Mouse (Mus musculus): ENCODE measurements at regions not wholly inside any gene's neighbourhood (a gene's known extent, or its start where the extent isn't known, plus 50 kb on each side); places are given as distances from the start of the nearest gene placed in this dataset.

- Histone ChIP-seq H3K4me3 (replicated peaks; ENCODE audit: extremely low read depth, low read depth, low read length) (no peak overlapping the region), H3K4me1 (ENCODE audit: control insufficient read depth, insufficient read depth, low read length) (no peaks in the 10 kb centered on the region)
- 51% methylated on average over 3 of the region's 3 CpGs for WGBS
- DNase-seq: no peak
- TF ChIP-seq CTCF (IDR thresholded peaks at IDR 0.05; ENCODE audit: insufficient read depth, low read length) (no peak), POLR2A (IDR thresholded peaks at IDR 0.05; ENCODE audit: borderline replicate concordance, extremely low read depth, low read depth, low read length) (no peak)
These were observed 130.4 kb upstream of the Cpeb2 start for GRCm38 (mm10) chr5:43102590-43102989.

GRCm38 (mm10) chr5:43103728-43104127, 129.2 kb upstream of the Cpeb2 start:
- WGBS: 77% methylated on average over 7 of the region's 7 CpGs
- no peak for DNase-seq
- no peak for TF ChIP-seq CTCF (IDR thresholded peaks at IDR 0.05; ENCODE audit: insufficient read depth, low read length)

DNA sequence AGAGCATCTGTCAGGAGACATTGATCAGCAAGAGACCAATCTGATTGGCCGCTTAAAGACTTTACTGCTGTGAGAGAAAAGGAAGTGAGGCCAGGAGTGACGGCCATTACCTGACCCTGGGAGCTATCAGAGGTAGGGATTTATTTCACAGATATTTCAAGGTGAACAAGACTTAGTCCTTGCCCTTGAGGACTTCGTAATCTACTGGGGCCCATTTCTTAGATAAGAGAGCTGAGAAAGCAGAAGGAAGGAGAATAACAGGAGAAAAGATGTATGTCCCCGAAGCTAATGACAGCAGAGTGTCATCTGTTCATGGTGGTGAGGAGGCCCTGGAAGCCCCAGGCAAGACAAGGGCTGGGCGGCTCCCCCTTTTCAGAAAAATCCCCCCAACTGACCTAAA, 127.4 kb upstream of the Cpeb2 start:
- Histone ChIP-seq H3K4me1 (ENCODE audit: control insufficient read depth, insufficient read depth, low read length) (no peaks in the 10 kb centered on the region), H3K4me3 (replicated peaks; ENCODE audit: extremely low read depth, low read depth, low read length) (no peak overlapping the region)
- no peak for TF ChIP-seq POLR2A (IDR thresholded peaks at IDR 0.05; ENCODE audit: borderline replicate concordance, extremely low read depth, low read depth, low read length)
- no peak for TF ChIP-seq CTCF (IDR thresholded peaks at IDR 0.05; ENCODE audit: insufficient read depth, low read length)
- WGBS: 79% methylated on average over 5 of the region's 5 CpGs
- DNase-seq: no peak

More at GRCm38 (mm10) chr5:43103728-43104127, 129.2 kb upstream of the Cpeb2 start:
- Histone ChIP-seq H3K4me3 (replicated peaks; ENCODE audit: extremely low read depth, low read depth, low read length) (no peak overlapping the region), H3K4me1 (ENCODE audit: control insufficient read depth, insufficient read depth, low read length) (no peaks in the 10 kb centered on the region)

GRCm38 (mm10) chr5:43107436-43108259, 125.3 kb upstream of the Cpeb2 start:
- Histone ChIP-seq H3K4me3 (replicated peaks; ENCODE audit: extremely low read depth, low read depth, low read length) (no peak overlapping the region), H3K4me1 (ENCODE audit: control insufficient read depth, insufficient read depth, low read length) (no peaks in the 10 kb centered on the region)
- TF ChIP-seq CTCF (IDR thresholded peaks at IDR 0.05; ENCODE audit: insufficient read depth, low read length): no peak
- TF ChIP-seq POLR2A (IDR thresholded peaks at IDR 0.05; ENCODE audit: borderline replicate concordance, extremely low read depth, low read depth, low read length): no peak
- DNase-seq: no peak
- 68% methylated on average over 9 of the region's 9 CpGs for WGBS

DNA sequence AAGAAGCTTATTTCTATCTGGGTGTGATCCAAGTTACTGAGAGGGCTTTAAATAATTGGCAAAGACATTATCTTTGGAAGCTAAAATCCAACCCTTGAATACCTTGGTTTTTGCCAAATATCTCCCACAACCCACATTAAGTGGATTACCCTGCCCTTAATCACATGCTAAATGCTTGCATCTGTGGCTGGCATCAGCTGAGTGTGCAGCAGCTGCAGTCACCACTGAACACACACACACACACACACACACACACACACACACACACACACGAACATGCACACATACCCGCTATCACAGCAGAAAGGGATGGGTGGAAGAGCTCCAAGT, 124.7 kb upstream of the Cpeb2 start:
- DNase-seq: no peak
- WGBS: 87% methylated on average over 2 of the region's 2 CpGs
- TF ChIP-seq CTCF (IDR thresholded peaks at IDR 0.05; ENCODE audit: insufficient read depth, low read length) (no peak), POLR2A (IDR thresholded peaks at IDR 0.05; ENCODE audit: borderline replicate concordance, extremely low read depth, low read depth, low read length) (no peak)

GRCm38 (mm10) chr5:43110122-43110521, 122.8 kb upstream of the Cpeb2 start:
- no peaks in the 10 kb centered on the region for H3K4me1 ChIP-seq (ENCODE audit: control insufficient read depth, insufficient read depth, low read length)
- WGBS: 68% methylated on average over 5 of the region's 5 CpGs
- TF ChIP-seq POLR2A (IDR thresholded peaks at IDR 0.05; ENCODE audit: borderline replicate concordance, extremely low read depth, low read depth, low read length): no peak
- H3K4me3 ChIP-seq (replicated peaks; ENCODE audit: extremely low read depth, low read depth, low read length): no peak overlapping the region
- DNase-seq: no peak

More for the DNA sequence above, 124.7 kb upstream of the Cpeb2 start:
- H3K4me1 ChIP-seq (ENCODE audit: control insufficient read depth, insufficient read depth, low read length): no peaks in the 10 kb centered on the region
- H3K4me3 ChIP-seq (replicated peaks; ENCODE audit: extremely low read depth, low read depth, low read length): no peak overlapping the region

- WGBS: 66% methylated on average over 2 of the region's 2 CpGs
- Histone ChIP-seq H3K4me3 (replicated peaks; ENCODE audit: extremely low read depth, low read depth, low read length) (no peak overlapping the region), H3K4me1 (ENCODE audit: control insufficient read depth, insufficient read depth, low read length) (no peaks in the 10 kb centered on the region)
- no peak for DNase-seq
- TF ChIP-seq POLR2A (IDR thresholded peaks at IDR 0.05; ENCODE audit: borderline replicate concordance, extremely low read depth, low read depth, low read length) (no peak), CTCF (IDR thresholded peaks at IDR 0.05; ENCODE audit: insufficient read depth, low read length) (no peak)
These were observed 121.2 kb upstream of the Cpeb2 start for GRCm38 (mm10) chr5:43111740-43112139.

- no peak for TF ChIP-seq CTCF (IDR thresholded peaks at IDR 0.05; ENCODE audit: insufficient read depth, low read length)
- TF ChIP-seq POLR2A (IDR thresholded peaks at IDR 0.05; ENCODE audit: borderline replicate concordance, extremely low read depth, low read depth, low read length): no peak
- no peaks in the 10 kb centered on the region for H3K4me1 ChIP-seq (ENCODE audit: control insufficient read depth, insufficient read depth, low read length)
- WGBS: 57% methylated on average over 12 of the region's 12 CpGs
These were observed 119.4 kb upstream of the Cpeb2 start for GRCm38 (mm10) chr5:43113405-43114119.

GRCm38 (mm10) chr5:43115507-43115906, 117.5 kb upstream of the Cpeb2 start:
- H3K4me1 ChIP-seq (ENCODE audit: control insufficient read depth, insufficient read depth, low read length): no peaks in the 10 kb centered on the region
- DNase-seq: no peak
- H3K4me3 ChIP-seq (replicated peaks; ENCODE audit: extremely low read depth, low read depth, low read length): no peak overlapping the region
- no peak for TF ChIP-seq CTCF (IDR thresholded peaks at IDR 0.05; ENCODE audit: insufficient read depth, low read length)
- TF ChIP-seq POLR2A (IDR thresholded peaks at IDR 0.05; ENCODE audit: borderline replicate concordance, extremely low read depth, low read depth, low read length): no peak
- WGBS: 93% methylated on average over 3 of the region's 3 CpGs

More at GRCm38 (mm10) chr5:43113405-43114119, 119.4 kb upstream of the Cpeb2 start:
- H3K4me3 ChIP-seq (replicated peaks; ENCODE audit: extremely low read depth, low read depth, low read length): no peak overlapping the region
- no peak for DNase-seq

- TF ChIP-seq POLR2A (IDR thresholded peaks at IDR 0.05; ENCODE audit: borderline replicate concordance, extremely low read depth, low read depth, low read length) (no peak), CTCF (IDR thresholded peaks at IDR 0.05; ENCODE audit: insufficient read depth, low read length) (no peak)
- WGBS: 63% methylated on average over 7 of the region's 7 CpGs
- H3K4me1 ChIP-seq (ENCODE audit: control insufficient read depth, insufficient read depth, low read length): no peaks in the 10 kb centered on the region
- DNase-seq: no peak
- H3K4me3 ChIP-seq (replicated peaks; ENCODE audit: extremely low read depth, low read depth, low read length): no peak overlapping the region
These were observed 116.1 kb upstream of the Cpeb2 start for GRCm38 (mm10) chr5:43116821-43117220.
